Mouse (Mus musculus) retina, postnatal 1 day (tissue): ENCODE measurements at regions not wholly inside any gene's neighbourhood (a gene's known extent, or its start where the extent isn't known, plus 50 kb on each side); places are given as distances from the start of the nearest gene placed in this dataset.

ENCODE experiments used
- DNase-seq: peaks from one replicate; pipeline ENCODE4 v3.0.0-alpha.2; 2012

DNA sequence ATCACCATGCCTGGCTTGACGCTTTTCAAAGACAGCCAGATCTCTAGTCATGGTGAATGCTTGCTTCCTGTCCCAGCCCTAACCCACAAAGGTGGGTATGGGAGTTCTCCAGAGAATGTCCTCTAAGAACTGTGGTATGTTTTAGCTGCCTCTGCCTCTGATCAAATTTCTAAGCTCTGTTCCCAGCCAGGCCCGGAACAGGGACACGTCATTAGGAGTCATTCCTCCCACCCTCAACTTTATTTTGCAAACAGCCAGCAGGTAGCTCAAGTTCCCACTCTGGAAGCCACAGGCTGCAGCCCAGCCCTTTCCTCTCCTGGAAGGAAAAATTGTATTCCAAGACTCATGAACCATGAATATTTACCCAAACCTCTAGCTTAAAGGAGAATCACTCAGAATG, 117.2 kb downstream of the Zfp36l2 start:
- DNase-seq: no peak

DNA sequence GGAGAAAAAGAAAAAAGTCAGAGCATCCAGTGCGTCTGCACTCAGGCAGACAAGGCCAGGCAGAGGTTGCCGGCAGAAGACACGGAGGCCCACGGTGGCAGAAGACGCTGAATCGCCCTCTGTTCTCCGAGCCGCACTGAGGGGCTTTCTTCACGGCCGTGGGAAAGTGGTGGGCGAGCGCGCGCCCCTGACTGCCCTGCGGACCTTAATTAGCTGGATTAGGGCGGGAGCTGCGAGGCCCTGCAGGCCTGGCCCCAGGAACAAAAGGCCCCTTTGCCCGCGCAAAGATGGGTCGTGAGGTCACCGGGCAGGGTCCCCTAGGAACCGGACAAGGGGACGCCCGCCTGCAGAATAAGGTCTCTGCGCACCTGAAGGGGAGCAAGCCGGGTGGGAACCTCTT, 120.6 kb downstream of the Zfp36l2 start:
- DNase-seq: peak; percentile 84

- no peak for DNase-seq
These were observed 124.0 kb downstream of the Zfp36l2 start for GRCm38 (mm10) chr17:84063791-84064190.

- DNase-seq: no peak
These were observed 126.1 kb downstream of the Zfp36l2 start for GRCm38 (mm10) chr17:84061621-84062020.

- DNase-seq: no peak
These were observed 131.3 kb downstream of the Zfp36l2 start for GRCm38 (mm10) chr17:84056469-84056868.

DNA sequence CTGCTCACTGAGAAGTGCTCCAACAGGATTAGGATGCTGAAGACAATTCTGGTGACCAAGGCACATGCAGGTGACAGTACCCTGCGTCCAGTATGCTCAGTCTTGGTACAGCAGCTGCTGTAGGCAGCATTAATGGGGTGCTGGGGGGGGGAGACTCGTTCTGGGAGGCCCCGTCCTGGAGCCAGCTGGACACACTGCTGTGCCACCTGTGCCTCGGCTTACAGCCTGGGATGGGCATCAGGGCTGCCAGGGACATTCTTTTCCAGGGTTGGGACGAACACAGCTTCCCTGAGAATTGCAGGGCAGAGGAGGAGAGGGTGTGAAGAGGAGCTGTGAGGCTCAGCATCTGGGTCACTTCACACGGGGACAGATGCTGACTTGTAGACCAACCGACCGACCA, 135.3 kb downstream of the Zfp36l2 start:
- no peak for DNase-seq

- DNase-seq: no peak
These were observed 136.5 kb downstream of the Zfp36l2 start for GRCm38 (mm10) chr17:84051212-84051611.

- DNase-seq: no peak
These were observed 139.2 kb downstream of the Zfp36l2 start for GRCm38 (mm10) chr17:84048533-84048932.

GRCm38 (mm10) chr17:84047520-84047919, 140.2 kb downstream of the Zfp36l2 start:
- no peak for DNase-seq

DNA sequence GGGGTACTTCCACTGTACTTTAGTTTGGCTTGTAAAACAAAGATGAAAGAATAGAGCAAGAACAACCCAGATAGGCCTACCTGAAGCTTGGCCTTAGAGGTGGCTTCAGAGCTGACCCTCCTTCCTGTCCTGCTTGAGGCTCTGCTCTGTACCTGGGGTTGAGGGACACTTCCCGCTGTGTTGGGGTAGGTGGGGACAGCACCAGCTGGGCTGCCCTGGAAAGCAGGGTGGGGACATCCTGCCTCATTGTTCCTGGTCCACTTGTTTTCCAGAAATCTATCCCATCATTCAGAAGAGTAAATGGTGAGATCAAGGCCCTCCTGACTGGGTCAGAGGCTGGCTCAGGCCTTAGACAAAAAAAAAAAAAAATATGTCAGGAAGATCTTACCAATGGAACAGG, 141.9 kb downstream of the Zfp36l2 start:
- DNase-seq: no peak

GRCm38 (mm10) chr17:84044472-84044936, 143.2 kb downstream of the Zfp36l2 start:
- no peak for DNase-seq

DNA sequence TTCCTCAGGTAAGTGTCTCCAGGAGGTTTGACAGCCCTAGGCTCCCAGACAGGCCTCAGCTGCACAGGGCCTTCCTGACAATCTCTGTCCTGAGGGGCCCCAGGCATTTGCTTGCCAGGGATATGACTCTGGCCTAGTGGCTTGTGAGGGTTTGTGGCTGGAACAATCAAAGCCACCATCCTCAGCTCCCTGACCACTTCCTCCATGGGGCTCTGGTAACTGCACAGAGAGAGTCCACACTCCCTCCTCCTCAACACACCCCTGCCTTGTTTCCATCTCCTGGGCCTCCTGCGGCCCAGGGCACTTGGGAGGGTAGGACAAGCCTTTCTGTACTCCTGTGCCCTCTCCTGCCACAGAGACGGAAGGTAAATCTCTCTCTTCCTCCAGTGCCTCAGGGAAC, 144.6 kb downstream of the Zfp36l2 start:
- DNase-seq: no peak

DNA sequence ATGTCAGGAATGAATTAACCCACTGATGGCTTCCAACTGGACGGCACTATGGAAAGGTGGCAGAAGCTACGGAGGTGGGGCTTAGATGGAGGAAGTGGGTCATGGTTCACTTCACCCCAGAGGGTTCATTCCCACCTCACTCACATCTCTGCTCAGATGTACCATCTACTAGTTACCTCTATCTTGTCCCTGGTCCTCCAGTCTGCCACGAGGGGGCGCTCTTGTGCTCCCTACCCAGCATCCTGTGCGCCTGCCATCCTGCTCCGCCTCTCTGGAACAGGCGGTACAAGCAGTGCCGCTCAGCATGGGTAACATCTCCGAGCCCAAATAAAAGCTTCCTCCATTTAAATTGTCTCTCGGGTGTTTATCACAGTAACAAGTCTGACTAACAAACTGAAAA, 148.3 kb downstream of the Zfp36l2 start:
- DNase-seq: no peak

DNA sequence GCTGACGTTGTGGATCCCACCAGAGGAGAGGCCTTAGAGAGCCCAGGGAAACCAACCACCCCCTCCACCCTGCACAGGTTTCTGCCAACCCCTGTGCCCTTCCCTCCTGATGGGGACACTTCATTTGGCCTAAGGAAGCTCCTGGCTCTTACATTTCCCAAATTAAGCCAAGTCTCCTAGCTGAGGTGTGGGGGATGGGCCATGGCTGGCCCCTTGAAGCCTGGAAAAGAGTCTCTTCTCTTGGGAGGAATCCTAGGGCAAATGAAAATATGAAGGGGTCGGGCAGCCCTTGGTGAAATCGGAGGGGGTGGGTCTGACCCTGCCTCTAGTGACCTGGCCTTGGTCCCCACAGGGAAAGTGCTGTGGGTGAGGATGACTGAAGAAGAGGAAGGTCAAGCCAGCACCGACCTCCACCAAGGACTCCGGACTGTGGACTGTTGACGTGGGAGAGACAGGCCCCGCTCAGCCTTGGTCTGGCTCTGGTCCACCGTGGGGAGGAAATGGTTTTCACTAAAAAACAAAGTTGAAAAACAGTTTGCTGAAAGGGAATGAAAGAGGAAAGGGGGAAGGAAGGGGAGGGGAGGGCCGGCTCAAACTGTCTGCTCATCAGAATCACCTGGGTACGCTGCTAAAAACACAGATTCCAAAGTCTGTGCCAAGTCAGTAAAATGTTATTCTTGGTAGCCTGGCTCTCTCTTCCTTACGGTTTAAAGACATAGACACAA, 150.0 kb downstream of the Zfp36l2 start:
- DNase-seq: no peak

DNA sequence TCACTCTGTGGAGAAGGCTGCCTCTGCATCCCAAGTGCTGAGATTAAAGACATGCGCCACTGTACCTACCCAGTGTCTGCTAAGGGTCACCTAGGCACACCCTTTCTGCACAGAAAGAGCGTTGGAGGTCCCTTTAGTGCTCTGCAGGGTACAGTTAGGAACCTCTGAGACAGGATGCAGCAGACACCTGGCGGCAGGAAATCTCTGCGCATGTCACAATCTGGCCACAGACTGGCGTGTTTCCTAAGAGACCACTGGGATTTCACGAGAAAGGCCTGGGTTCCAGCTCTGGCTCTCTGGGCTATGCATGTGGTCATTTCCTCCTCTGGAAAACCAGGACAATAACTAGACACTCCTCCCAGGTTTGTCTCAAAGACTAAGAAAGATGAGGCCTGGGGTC, 151.7 kb downstream of the Zfp36l2 start:
- no peak for DNase-seq

DNA sequence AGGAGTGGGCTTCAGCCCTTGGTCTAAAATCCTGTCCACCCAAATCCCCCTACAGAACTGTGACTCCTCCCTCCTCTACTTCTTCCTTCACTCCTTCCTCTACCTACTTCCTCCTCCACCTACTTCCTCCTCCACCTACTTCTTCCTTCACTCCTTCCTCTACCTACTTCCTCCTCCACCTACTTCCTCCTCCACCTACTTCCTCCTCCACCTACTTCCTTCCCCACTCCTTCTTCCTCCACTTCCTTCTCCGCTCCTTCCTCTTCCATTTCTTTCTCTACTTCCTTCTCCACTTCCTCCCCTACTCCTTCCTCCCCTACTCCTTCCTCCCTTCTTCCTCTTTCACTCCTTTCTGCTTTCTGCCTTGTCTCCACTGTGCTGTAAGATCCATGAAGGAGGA, 152.9 kb downstream of the Zfp36l2 start:
- no peak for DNase-seq

GRCm38 (mm10) chr17:84032441-84032840, 155.3 kb downstream of the Zfp36l2 start:
- no peak for DNase-seq

DNA sequence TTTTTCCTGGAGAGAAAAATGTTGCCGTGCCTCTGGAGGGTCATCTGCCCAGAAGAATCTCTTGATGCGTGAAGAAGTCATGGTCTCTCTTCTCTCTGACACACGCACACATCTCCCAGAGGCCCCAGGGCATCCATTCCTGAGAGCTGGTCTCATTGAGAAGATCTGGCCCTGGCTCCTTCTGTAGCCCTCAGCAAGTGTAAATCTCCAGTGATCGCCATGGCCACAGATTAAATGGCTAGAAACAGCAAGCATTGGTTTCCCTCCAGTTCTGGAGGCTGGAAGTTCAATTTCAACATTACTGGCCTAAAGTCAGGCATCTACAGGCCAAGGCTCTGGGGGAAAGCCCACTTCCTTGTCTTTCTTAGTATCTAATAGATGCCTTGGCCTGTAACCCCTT, 155.9 kb downstream of the Zfp36l2 start:
- peak; percentile 33 for DNase-seq

DNA sequence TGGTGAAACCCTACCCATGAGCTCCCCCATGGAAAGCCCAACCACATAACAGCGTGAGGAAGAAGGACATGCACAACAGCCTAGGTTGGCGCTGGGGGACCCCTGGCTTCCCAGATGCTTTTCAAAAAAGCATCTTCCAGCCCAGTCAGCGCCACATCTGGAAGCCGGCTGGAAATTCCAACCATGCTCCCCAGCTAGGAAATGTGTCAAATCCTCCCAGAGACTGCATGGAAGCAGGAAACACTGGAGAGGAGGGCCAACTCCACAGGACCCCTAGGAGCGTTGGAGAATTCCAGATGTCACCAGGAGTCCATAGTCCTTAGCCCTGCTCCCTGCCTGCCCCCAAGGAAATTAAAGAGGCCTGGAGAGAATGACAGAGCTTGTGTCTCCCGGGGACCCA, 156.4 kb downstream of the Zfp36l2 start:
- DNase-seq: no peak

- DNase-seq: no peak
These were observed 157.0 kb downstream of the Zfp36l2 start for GRCm38 (mm10) chr17:84030699-84031098.

DNA sequence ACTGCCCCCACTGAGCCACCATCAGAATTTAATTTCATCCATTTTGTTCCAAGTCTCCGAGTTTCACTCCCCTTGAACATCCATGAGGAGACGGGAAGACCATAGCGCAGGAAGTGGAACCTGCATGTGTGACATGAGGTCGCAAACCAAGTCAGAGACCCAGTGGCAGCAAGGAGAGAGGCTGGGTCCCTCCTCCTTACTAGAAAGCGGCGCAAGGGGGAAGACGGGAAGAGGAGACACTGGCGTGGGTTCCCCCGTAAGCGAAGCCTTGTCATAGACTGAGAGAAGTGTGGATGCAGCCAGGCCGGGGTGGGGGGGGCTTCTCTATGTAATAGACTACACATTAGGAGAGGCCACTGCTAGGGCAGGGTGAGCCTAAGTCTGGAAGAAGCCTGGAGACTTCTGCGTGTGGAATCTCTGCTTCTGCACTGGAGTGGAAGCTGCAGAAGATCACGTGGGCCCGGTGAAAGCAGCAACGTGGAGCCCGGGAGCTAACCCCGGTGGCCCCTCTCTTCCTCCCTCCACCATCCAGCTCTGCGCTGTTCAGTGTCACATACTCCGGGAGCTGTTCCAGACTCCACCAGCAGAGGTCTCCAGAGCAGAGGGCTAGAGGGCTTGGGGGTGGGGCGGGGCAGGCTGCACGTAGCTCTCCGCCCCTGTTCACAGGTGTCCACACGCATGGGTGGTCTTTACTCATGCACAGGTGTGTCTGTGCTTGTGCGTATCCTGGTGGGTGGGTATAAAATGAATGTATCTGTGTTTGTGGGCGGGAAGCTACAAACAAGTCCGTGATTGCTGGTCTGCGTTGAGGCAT, 159.4 kb downstream of the Zfp36l2 start:
- peak; percentile 93 for DNase-seq

- DNase-seq: no peak
These were observed 160.5 kb downstream of the Zfp36l2 start for GRCm38 (mm10) chr17:84027275-84027674.

DNA sequence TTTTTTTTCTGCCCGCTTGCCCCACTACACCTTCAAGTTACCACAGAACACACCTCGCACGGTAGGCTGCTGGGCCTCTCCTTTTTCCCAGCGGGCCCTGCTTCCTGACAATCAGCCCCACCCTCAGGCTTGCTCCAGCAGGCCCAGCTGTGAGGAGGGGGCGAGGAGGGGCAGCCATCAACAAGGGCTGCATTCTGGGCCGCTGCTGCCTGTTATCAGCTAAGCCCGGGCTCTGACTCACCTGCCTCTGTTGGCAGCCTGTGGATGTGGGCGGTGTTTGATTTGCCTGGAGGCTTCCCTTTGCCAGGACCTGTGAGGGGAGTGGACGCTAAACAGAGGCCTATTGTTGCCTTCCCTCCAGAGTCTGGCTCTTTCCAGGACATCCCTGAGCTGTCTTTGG, 161.6 kb downstream of the Zfp36l2 start:
- DNase-seq: peak; percentile 80

DNA sequence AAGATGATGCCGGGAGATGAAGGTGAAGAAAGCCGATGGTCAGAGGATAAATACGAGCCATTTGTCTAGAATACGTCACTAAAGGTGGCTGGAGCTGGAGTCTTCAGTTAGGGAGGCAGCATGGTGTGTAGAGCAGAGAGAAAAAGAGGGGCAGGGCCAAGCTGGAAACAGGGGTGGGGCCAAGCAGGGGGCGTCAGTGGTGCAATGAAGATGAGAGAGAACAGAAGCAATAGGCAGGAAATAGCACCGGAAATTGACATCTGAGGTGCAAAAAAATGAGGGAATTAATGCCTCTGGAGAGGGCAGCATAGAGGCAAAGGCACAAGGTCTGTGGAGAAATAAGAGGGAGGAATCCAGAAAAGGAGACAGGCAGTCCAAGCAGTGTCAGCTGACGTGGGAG, 165.4 kb downstream of the Zfp36l2 start:
- DNase-seq: no peak
